Mouse (Mus musculus) liver, embryonic 13.5 days (tissue): ENCODE data around the gene Cuedc2. TPM values are rescaled to one million over a fixed set of nuclear protein-coding genes. Genes with fewer than 3 reads are reported as not detected.
A peak's percentile ranks its signal among the peaks of the same experiment; 100 is the strongest.

Experiments used
- ATAC-seq: fragments of 200-750 bp; cut with Nextera tagmentation; 2 replicates; pipeline ENCODE4 v1.8.0; 2017; ENCODE audit warnings: low read depth, mild to moderate bottlenecking, moderate number of reproducible peaks, moderate library complexity
- DNase-seq: peaks from one replicate; pipeline ENCODE4 v3.0.0; 2022
- H3K27ac ChIP-seq: fragments of 300-500 bp; sonication (generic); 2 replicates; pipeline ENCODE4 v1.5.1; 2015; ENCODE audit warnings: moderate library complexity, mild to moderate bottlenecking, inconsistent platforms
- H3K27me3 ChIP-seq: fragments of 300-500 bp; sonication (generic); 2 replicates; pipeline ENCODE4 v1.6.1; 2015; ENCODE audit warnings: mild to moderate bottlenecking, inconsistent platforms
- H3K36me3 ChIP-seq: fragments of 300-500 bp; sonication (generic); 2 replicates; pipeline ENCODE4 v1.6.1; 2015; ENCODE audit warnings: mild to moderate bottlenecking, inconsistent platforms
- H3K4me1 ChIP-seq: fragments of 300-500 bp; sonication (generic); replicated peaks from 2 replicates; pipeline ENCODE4 v1.6.1; 2015; ENCODE audit warnings: inconsistent platforms
- H3K4me2 ChIP-seq: fragments of 300-500 bp; sonication (generic); 2 replicates; pipeline ENCODE4 v1.6.1; 2015; ENCODE audit warnings: inconsistent platforms, mild to moderate bottlenecking, moderate library complexity
- H3K4me3 ChIP-seq: fragments of 300-500 bp; sonication (generic); replicated peaks from 2 replicates; pipeline ENCODE4 v1.5.1; 2015; ENCODE audit warnings: mild to moderate bottlenecking, inconsistent platforms
- H3K9ac ChIP-seq: fragments of 300-500 bp; sonication (generic); 2 replicates; pipeline ENCODE4 v1.6.1; 2015; ENCODE audit warnings: mild to moderate bottlenecking, inconsistent platforms
- H3K9me3 ChIP-seq: fragments of 300-500 bp; sonication (generic); replicated peaks from 2 replicates; pipeline ENCODE4 v1.6.1; 2016; ENCODE audit warnings: inconsistent platforms
- WGBS: fragments of 180-500 bp; shearing (Covaris S2); methylation state at CpG from one replicate; pipeline ENCODE4 v1.1.7; 2015; ENCODE audit not compliant: insufficient replicate concordance; 5-methylcytosine and 5-hydroxymethylcytosine counted together
- polyA plus RNA-seq: library from polyadenylated mRNA; unstranded; fragments of >200 nt; fragmentation: Nextera tagmentation; extraction: Ambion mirVana; gene quantifications from 2 replicates; pipeline ENCODE4 v1.2.1, GENCODE M21; 2015

The Cuedc2 gene
- polyA plus RNA-seq, 1 experiment from 2014 or later = 85.6 TPM

- DNase-seq = peak; percentile 51
- WGBS = 11% methylated on average over 16 of the region's 16 CpGs
- no peaks in the 10 kb centered on the region for H3K9me3 ChIP-seq
- peaks cover 100% of the 10 kb centered on the region for H3K27me3 ChIP-seq
- peaks cover 58% of the 10 kb centered on the region for H3K4me1 ChIP-seq
- no peaks in the 10 kb centered on the region for H3K36me3 ChIP-seq
- H3K4me3 ChIP-seq = peak overlapping the region; percentile 55
- ATAC-seq = no peak
- no peak overlapping the region for H3K9ac ChIP-seq
- no peak overlapping the region for H3K27ac ChIP-seq
- H3K4me2 ChIP-seq = peak overlapping the region; percentile 93
These were observed 19.7 kb downstream of the Cuedc2 start for GRCm38 (mm10) chr19:46318586-46319378.

GRCm38 (mm10) chr19:46318031-46318471, 20.5 kb downstream of the Cuedc2 start:
- Histone ChIP-seq H3K27me3 (peaks cover 100% of the 10 kb centered on the region), H3K4me2 (peak overlapping the region; percentile 93), H3K9me3 (no peaks in the 10 kb centered on the region), H3K27ac (no peak overlapping the region), H3K9ac (peak overlapping the region; percentile 47; the same call in 1 of the 2 replicates), H3K4me1 (peaks cover 65% of the 10 kb centered on the region), H3K36me3 (no peaks in the 10 kb centered on the region), H3K4me3 (peak overlapping the region; percentile 55)
- ATAC-seq (no peak), DNase-seq (no peak)
- 3% methylated on average over 27 of the region's 42 CpGs for WGBS

- Histone ChIP-seq H3K9me3 (no peaks in the 10 kb centered on the region), H3K27ac (no peak overlapping the region), H3K27me3 (peaks cover 97% of the 10 kb centered on the region), H3K4me3 (peak overlapping the region; percentile 55), H3K4me1 (peaks cover 70% of the 10 kb centered on the region), H3K4me2 (peak overlapping the region; percentile 93), H3K9ac (peak overlapping the region; percentile 47), H3K36me3 (peaks cover 3% of the 10 kb centered on the region)
- WGBS = 1% methylated on average over 47 of the region's 48 CpGs
- DNase-seq = peak; percentile 3
- no peak for ATAC-seq
These were observed 21.0 kb downstream of the Cuedc2 start for GRCm38 (mm10) chr19:46317546-46317885.

GRCm38 (mm10) chr19:46316846-46317545, 21.5 kb downstream of the Cuedc2 start:
- Histone ChIP-seq H3K27me3 (peaks cover 92% of the 10 kb centered on the region), H3K4me3 (peak overlapping the region; percentile 55), H3K4me1 (peaks cover 75% of the 10 kb centered on the region), H3K9ac (peak overlapping the region; percentile 77), H3K27ac (no peak overlapping the region), H3K9me3 (no peaks in the 10 kb centered on the region), H3K36me3 (peaks cover 7% of the 10 kb centered on the region), H3K4me2 (peak overlapping the region; percentile 93)
- 36% methylated on average over 15 of the region's 15 CpGs for WGBS
- DNase-seq (peak; percentile 0), ATAC-seq (no peak)

GRCm38 (mm10) chr19:46315752-46316610, 22.5 kb downstream of the Cuedc2 start:
- Histone ChIP-seq H3K4me2 (peak overlapping the region; percentile 93), H3K4me3 (peak overlapping the region; percentile 56), H3K27me3 (peaks cover 82% of the 10 kb centered on the region), H3K36me3 (peaks cover 18% of the 10 kb centered on the region), H3K9ac (peak overlapping the region; percentile 77), H3K4me1 (peaks cover 77% of the 10 kb centered on the region), H3K27ac (peak overlapping the region; percentile 98), H3K9me3 (no peaks in the 10 kb centered on the region)
- 47% methylated on average over 12 of the region's 12 CpGs for WGBS
- peak; percentile 0 for DNase-seq
- ATAC-seq = peak; percentile 24

GRCm38 (mm10) chr19:46314872-46315742, 23.4 kb downstream of the Cuedc2 start:
- ATAC-seq = peak; percentile 89

GRCm38 (mm10) chr19:46314151-46314601, 24.3 kb downstream of the Cuedc2 start:
- Histone ChIP-seq H3K4me3 (peak overlapping the region; percentile 56), H3K36me3 (peaks cover 33% of the 10 kb centered on the region), H3K9me3 (no peaks in the 10 kb centered on the region), H3K9ac (peak overlapping the region; percentile 77), H3K27ac (peak overlapping the region; percentile 98), H3K4me2 (peak overlapping the region; percentile 93), H3K4me1 (peaks cover 82% of the 10 kb centered on the region), H3K27me3 (peaks cover 68% of the 10 kb centered on the region)
- DNase-seq (peak; percentile 75), ATAC-seq (peak; percentile 59)
- WGBS = 11% methylated on average over 18 of the region's 18 CpGs

More at GRCm38 (mm10) chr19:46314872-46315742, 23.4 kb downstream of the Cuedc2 start:
- Histone ChIP-seq H3K9ac (peak overlapping the region; percentile 77), H3K4me3 (peak overlapping the region; percentile 56), H3K4me2 (peak overlapping the region; percentile 93), H3K9me3 (no peaks in the 10 kb centered on the region), H3K4me1 (peaks cover 77% of the 10 kb centered on the region), H3K27ac (peak overlapping the region; percentile 98), H3K27me3 (peaks cover 77% of the 10 kb centered on the region), H3K36me3 (peaks cover 26% of the 10 kb centered on the region)
- DNase-seq = peak; percentile 80
- 6% methylated on average over 14 of the region's 14 CpGs for WGBS

- Histone ChIP-seq H3K36me3 (peaks cover 33% of the 10 kb centered on the region), H3K9ac (peak overlapping the region; percentile 77), H3K4me2 (peak overlapping the region; percentile 93), H3K9me3 (no peaks in the 10 kb centered on the region), H3K27ac (peak overlapping the region; percentile 98), H3K4me1 (peaks cover 82% of the 10 kb centered on the region), H3K27me3 (peaks cover 65% of the 10 kb centered on the region), H3K4me3 (peak overlapping the region; percentile 56)
- DNase-seq = no peak
- ATAC-seq = no peak
- WGBS = 69% methylated on average over 6 of the region's 6 CpGs
These were observed 24.9 kb downstream of the Cuedc2 start for GRCm38 (mm10) chr19:46313591-46313990.

- WGBS = 87% methylated on average over 9 of the region's 9 CpGs
These were observed 25.4 kb downstream of the Cuedc2 start for GRCm38 (mm10) chr19:46313116-46313515.

GRCm38 (mm10) chr19:46312566-46312965, 25.9 kb downstream of the Cuedc2 start:
- H3K27me3 ChIP-seq = peaks cover 65% of the 10 kb centered on the region
- H3K4me1 ChIP-seq = peaks cover 76% of the 10 kb centered on the region
- H3K4me3 ChIP-seq = peak overlapping the region; percentile 56; the same call in 1 of the 2 replicates
- ATAC-seq (no peak), DNase-seq (no peak)
- peak overlapping the region; percentile 93 for H3K4me2 ChIP-seq
- peak overlapping the region; percentile 98 for H3K27ac ChIP-seq
- H3K9ac ChIP-seq = peak overlapping the region; percentile 77; the same call in 1 of the 2 replicates
- H3K36me3 ChIP-seq = peaks cover 37% of the 10 kb centered on the region
- H3K9me3 ChIP-seq = no peaks in the 10 kb centered on the region
- 89% methylated on average over 21 of the region's 21 CpGs for WGBS

More at GRCm38 (mm10) chr19:46313116-46313515, 25.4 kb downstream of the Cuedc2 start:
- ATAC-seq (no peak), DNase-seq (no peak)
- peaks cover 65% of the 10 kb centered on the region for H3K27me3 ChIP-seq
- H3K4me2 ChIP-seq = peak overlapping the region; percentile 93
- H3K27ac ChIP-seq = peak overlapping the region; percentile 98
- peaks cover 33% of the 10 kb centered on the region for H3K36me3 ChIP-seq
- no peaks in the 10 kb centered on the region for H3K9me3 ChIP-seq
- H3K4me1 ChIP-seq = peaks cover 82% of the 10 kb centered on the region
- peak overlapping the region; percentile 77 for H3K9ac ChIP-seq
- H3K4me3 ChIP-seq = peak overlapping the region; percentile 56
